Mouse (Mus musculus) lung, adult 2 months (tissue): ENCODE data around the gene Dhx30. TPM values are rescaled to one million over a fixed set of nuclear protein-coding genes. Genes with fewer than 3 reads are reported as not detected.
"Not testable (repeated sequence)": the region's sequence is repeated elsewhere in the genome, so short reads cannot be mapped to it uniquely, and the experiment has no call there.

Experiments
- DNase-seq: peaks from one replicate; pipeline ENCODE4 v3.0.0; 2022
- H3K4me1 ChIP-seq: fragments of 200-500 bp; 2 replicates; pipeline ENCODE4 v1.6.1; 2011; ENCODE audit warnings: low read length; ENCODE audit not compliant: control insufficient read depth, insufficient read depth
- H3K4me3 ChIP-seq: fragments of 200-500 bp; replicated peaks from 2 replicates; pipeline ENCODE3; 2011; ENCODE audit warnings: low read depth, mild to moderate bottlenecking, control low read depth, low read length; ENCODE audit errors: extremely low read depth
- CTCF ChIP-seq: fragments of 200-500 bp; IDR thresholded peaks from 2 replicates; pipeline ENCODE4 v1.5.1; 2011; ENCODE audit warnings: mild to moderate bottlenecking, low read length, control low read depth; ENCODE audit not compliant: insufficient read depth
- POLR2A ChIP-seq: fragments of 200-500 bp; IDR thresholded peaks from 2 replicates; pipeline ENCODE4 v1.6.1; 2011; ENCODE audit warnings: low read depth, mild to moderate bottlenecking, control low read depth, low read length, borderline replicate concordance; ENCODE audit errors: extremely low read depth
- WGBS: fragments of 180-500 bp; shearing (Covaris S2); methylation state at CpG from one replicate; pipeline ENCODE4 v1.1.7; 2018; 5-methylcytosine and 5-hydroxymethylcytosine counted together
- polyA plus RNA-seq: library from polyadenylated mRNA; depleted of rRNA; stranded (reverse); fragments of >200 nt; gene quantifications from 2 replicates; pipeline ENCODE4 v1.2.3, GENCODE M21; 2012

Gene Dhx30
- polyA plus RNA-seq, 1 experiment = 70.7 TPM

DNA sequence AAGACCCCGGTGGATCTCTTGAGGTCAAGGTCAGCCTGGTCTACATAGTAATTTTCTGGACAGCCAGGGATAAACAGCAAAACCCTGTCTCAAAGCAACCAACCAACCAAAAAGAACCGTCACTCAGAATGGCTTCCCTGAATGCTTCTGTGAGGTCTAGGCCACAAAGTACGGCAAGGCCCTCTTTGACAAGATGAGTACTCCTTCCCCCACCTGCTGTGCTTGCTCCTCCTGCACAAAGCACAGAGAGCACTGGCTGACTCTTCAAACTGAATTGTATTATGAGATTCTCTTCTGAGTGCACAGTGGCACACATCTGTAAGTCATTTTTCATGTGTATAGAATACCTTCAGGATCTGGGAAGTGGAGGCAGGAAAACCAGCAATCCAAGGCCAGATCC lies 19.8 kb downstream of the Dhx30 start:
- H3K4me1 ChIP-seq = no peaks in the 10 kb centered on the region
- H3K4me3 ChIP-seq = no peak overlapping the region
- no peak for DNase-seq
- 91% methylated on average over 3 of the region's 3 CpGs for WGBS
- TF ChIP-seq CTCF (no peak), POLR2A (no peak)

GRCm38 (mm10) chr9:110094761-110095160 lies 22.9 kb downstream of the Dhx30 start:
- Histone ChIP-seq H3K4me1 (no peaks in the 10 kb centered on the region), H3K4me3 (no peak overlapping the region)
- no peak for TF ChIP-seq POLR2A
- TF ChIP-seq CTCF = no peak
- 97% methylated on average over 4 of the region's 4 CpGs for WGBS
- DNase-seq = no peak

GRCm38 (mm10) chr9:110093303-110093702 lies 24.3 kb downstream of the Dhx30 start:
- Histone ChIP-seq H3K4me3 (no peak overlapping the region), H3K4me1 (no peaks in the 10 kb centered on the region)
- TF ChIP-seq POLR2A (no peak), CTCF (no peak)
- 80% methylated on average over 4 of the region's 4 CpGs for WGBS
- DNase-seq = no peak

- DNase-seq = no peak
- 87% methylated on average over 8 of the region's 8 CpGs for WGBS
- Histone ChIP-seq H3K4me3 (no peak overlapping the region), H3K4me1 (no peaks in the 10 kb centered on the region)
- TF ChIP-seq CTCF = no peak
- TF ChIP-seq POLR2A = no peak
These were observed 31.9 kb downstream of the Dhx30 start for GRCm38 (mm10) chr9:110085693-110086092.

DNA sequence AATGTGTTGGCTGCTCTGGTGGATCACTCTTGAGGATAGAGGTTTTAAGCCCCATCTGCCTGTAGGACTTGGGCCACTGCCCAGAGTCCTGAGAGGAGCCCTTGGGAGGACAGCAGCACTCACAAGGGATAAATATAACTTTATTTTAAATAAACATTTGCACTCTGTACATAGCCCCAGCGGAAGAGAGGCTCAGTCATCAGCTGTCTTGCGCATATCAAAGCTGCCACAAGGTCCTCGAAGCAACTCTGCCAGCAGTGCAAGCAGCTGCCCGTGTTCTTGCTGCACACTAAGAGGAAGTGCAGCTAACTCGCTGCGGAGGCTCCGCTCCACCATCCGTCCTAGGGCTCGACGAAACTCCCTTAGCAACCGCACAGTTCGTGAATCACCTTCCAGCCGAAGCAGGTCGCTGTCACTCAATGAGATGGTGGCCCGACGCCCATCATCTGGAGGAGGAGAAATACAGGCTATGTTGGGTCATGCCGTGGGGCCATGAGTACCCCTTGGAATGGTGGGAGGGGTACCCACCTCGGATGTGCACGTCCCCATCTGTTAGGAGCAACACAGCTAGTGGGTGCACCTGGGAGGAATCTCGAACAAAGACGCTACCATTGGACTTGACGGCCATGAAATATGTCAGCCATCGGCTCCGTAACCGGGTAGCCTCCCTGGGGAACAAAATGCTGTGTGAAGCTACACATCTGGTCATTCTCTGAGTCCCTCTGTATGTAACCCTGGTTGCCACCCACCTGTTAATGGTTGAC lies 33.2 kb downstream of the Dhx30 start:
- 65% methylated on average over 25 of the region's 25 CpGs for WGBS
- TF ChIP-seq CTCF (no peak), POLR2A (no peak)
- DNase-seq = no peak

GRCm38 (mm10) chr9:110081066-110081465 lies 36.6 kb downstream of the Dhx30 start:
- DNase-seq = no peak
- no peak for TF ChIP-seq CTCF
- no peak for TF ChIP-seq POLR2A
- WGBS = 79% methylated on average over 3 of the region's 3 CpGs

More for the DNA sequence above, 33.2 kb downstream of the Dhx30 start:
- no peak overlapping the region for H3K4me3 ChIP-seq
- no peaks in the 10 kb centered on the region for H3K4me1 ChIP-seq

GRCm38 (mm10) chr9:110076468-110076867 lies 41.2 kb downstream of the Dhx30 start:
- WGBS = 73% methylated on average over 6 of the region's 7 CpGs
- H3K4me1 ChIP-seq, DNase-seq, H3K4me3 ChIP-seq: not testable (repeated sequence)

More at GRCm38 (mm10) chr9:110081066-110081465, 36.6 kb downstream of the Dhx30 start:
- Histone ChIP-seq H3K4me1 (no peaks in the 10 kb centered on the region), H3K4me3 (no peak overlapping the region)

- Histone ChIP-seq H3K4me1 (no peaks in the 10 kb centered on the region), H3K4me3 (no peak overlapping the region)
- 12% methylated on average over 1 of the region's 1 CpGs for WGBS
- TF ChIP-seq CTCF (peak; percentile 90), POLR2A (no peak)
- DNase-seq = peak; percentile 64
These were observed 45.8 kb downstream of the Dhx30 start for GRCm38 (mm10) chr9:110071843-110072242.

- 72% methylated on average over 4 of the region's 4 CpGs for WGBS
These were observed 46.6 kb downstream of the Dhx30 start for GRCm38 (mm10) chr9:110071011-110071410.

DNA sequence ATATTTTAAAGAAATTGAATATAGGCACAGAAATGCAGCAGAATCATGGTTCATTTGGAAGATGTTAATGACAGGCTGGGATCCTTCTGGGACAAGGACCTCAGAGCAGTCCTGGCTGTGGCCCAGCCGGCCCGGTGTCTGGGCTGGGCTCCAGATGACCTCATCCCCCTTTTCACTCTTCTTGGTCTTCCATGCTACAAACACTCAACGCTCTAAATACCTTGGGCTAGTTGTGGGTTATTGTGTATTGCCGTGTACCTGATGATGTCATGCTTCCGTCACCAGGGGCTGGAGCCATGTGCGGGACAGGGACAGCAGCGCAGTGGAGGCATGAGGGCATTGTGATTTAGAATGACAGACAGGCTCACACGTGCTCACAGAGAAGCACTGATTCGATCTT lies 47.3 kb downstream of the Dhx30 start:
- Histone ChIP-seq H3K4me3 (no peak overlapping the region), H3K4me1 (no peaks in the 10 kb centered on the region)
- 46% methylated on average over 9 of the region's 9 CpGs for WGBS
- TF ChIP-seq POLR2A (no peak), CTCF (no peak)
- DNase-seq = no peak

More at GRCm38 (mm10) chr9:110071011-110071410, 46.6 kb downstream of the Dhx30 start:
- Histone ChIP-seq H3K4me3 (no peak overlapping the region), H3K4me1 (no peaks in the 10 kb centered on the region)
- DNase-seq = no peak
- TF ChIP-seq POLR2A (no peak), CTCF (no peak)
